Mouse (Mus musculus) heart, postnatal 36 days (tissue): ENCODE measurements at regions not wholly inside any gene's neighbourhood (a gene's known extent, or its start where the extent isn't known, plus 50 kb on each side); places are given as distances from the start of the nearest gene placed in this dataset.

Experiments
- DNase-seq, 2 experiments: peaks; one replicate each; pipeline ENCODE4 v3.0.0; 2021 to 2022
- intact Hi-C: fragments of 180-260 bp; cut with DNase I; formaldehyde crosslinking; loops from one replicate; pipeline ENCODE4 v1.15.1; 2025

GRCm38 (mm10) chr11:109040519-109040916, 103.7 kb downstream of the E030025P04Rik start:
- DNase-seq, result no peak
- intact Hi-C loops, result no loop called here

GRCm38 (mm10) chr11:109039792-109040518, 104.2 kb downstream of the E030025P04Rik start:
- no peak for DNase-seq
- intact Hi-C loops, result no loop called here

GRCm38 (mm10) chr11:109039060-109039791, 104.9 kb downstream of the E030025P04Rik start:
- DNase-seq, result no peak
- intact Hi-C loops, result no loop called here

- intact Hi-C loops, result no loop called here
Observed at GRCm38 (mm10) chr11:109038136-109038535, 106.0 kb downstream of the E030025P04Rik start.

GRCm38 (mm10) chr11:109034596-109034995, 109.6 kb downstream of the E030025P04Rik start:
- intact Hi-C loops, result no loop called here
- DNase-seq, result no peak

More at GRCm38 (mm10) chr11:109038136-109038535, 106.0 kb downstream of the E030025P04Rik start:
- DNase-seq, result no peak

- intact Hi-C loops, result no loop called here
- DNase-seq, result no peak
Observed at GRCm38 (mm10) chr11:109034072-109034471, 110.1 kb downstream of the E030025P04Rik start.

- no peak for DNase-seq
- intact Hi-C loops, result no loop called here
Observed at GRCm38 (mm10) chr11:109032729-109033128, 111.4 kb downstream of the E030025P04Rik start.

- intact Hi-C loops, result loop anchor here (2.0 kb wide), 2 partner anchors 106 to 580 kb away; no protein-coding TSS in a partner anchor
- DNase-seq, result peak; percentile 34 to 67
Observed at GRCm38 (mm10) chr11:109030486-109030885, 110.3 kb downstream of the Axin2 start.

GRCm38 (mm10) chr11:109029894-109030293, 109.7 kb downstream of the Axin2 start:
- DNase-seq, result no peak
- intact Hi-C loops, result loop anchor here (2.0 kb wide), 2 partner anchors 105 to 579 kb away; no protein-coding TSS in a partner anchor

GRCm38 (mm10) chr11:109014806-109015205, 94.7 kb downstream of the Axin2 start:
- intact Hi-C loops, result no loop called here
- DNase-seq, result peak; percentile 47 to 49

GRCm38 (mm10) chr11:109011161-109011560, 91.0 kb downstream of the Axin2 start:
- intact Hi-C loops, result no loop called here
- no peak for DNase-seq

GRCm38 (mm10) chr11:109008872-109009271, 88.7 kb downstream of the Axin2 start:
- no peak for DNase-seq
- intact Hi-C loops, result no loop called here

GRCm38 (mm10) chr11:109005681-109006080, 85.5 kb downstream of the Axin2 start:
- intact Hi-C loops, result no loop called here
- DNase-seq, result no peak
